7 mouse cellular contexts compared by ENCODE assay signal in the genomic region with DNA sequence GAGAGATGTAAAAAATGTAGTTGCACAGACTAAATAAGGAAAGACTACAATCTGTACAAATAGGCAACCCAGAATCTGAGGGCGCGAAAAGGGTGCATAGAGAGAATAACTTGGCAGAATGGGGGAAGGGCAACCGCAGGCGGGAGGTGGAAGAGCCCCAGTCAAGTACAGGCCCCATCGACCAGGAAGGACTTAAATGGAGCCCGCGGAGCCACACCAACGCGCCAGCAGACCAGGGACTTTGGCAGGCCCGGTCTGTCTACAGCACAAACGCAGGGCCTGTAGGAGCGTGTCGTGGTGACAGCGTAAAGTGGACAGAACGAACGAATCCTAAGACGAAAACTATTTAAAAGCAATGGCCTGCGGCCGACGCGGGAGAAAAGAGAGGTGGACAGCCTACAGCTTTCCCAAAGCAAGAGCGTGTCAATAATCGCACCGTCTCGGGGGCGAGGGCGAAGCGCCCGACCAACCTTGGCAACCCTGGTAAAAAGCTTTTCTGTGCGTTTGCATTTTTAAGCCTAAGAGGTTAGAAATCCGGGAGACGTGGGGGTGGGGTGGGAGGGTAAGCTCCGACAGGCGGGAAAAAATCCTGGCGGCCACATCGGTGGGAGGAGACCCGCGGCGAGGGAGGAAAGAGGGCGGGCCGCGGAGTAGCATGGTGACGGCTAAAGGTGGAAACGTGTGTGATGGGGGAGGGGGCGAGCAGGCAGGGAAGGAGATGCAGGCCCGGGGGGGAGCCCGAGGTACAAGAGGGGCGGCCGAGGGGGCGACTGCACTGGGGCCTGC. TPM values are rescaled to one million over a fixed set of nuclear protein-coding genes. Genes with fewer than 3 reads are reported as not detected.
A peak's percentile ranks its signal among the peaks of the same experiment; 100 is the strongest.
DNase-seq lines count a peak whose midpoint lies in the region; ATAC-seq and TF ChIP-seq lines count a peak whose summit lies in the region.

No protein-coding gene starts in this region.

- no peak for TF ChIP-seq CTCF in intestine, postnatal 0 days (IDR thresholded peaks at IDR 0.05; ENCODE audit: low read depth)
- no peak for TF ChIP-seq CTCF in spleen, adult 2 months (IDR thresholded peaks at IDR 0.05; ENCODE audit: extremely low read depth, insufficient read depth, insufficient read length, insufficient replicate concordance)

- H3K4me2 ChIP-seq in intestine, postnatal 0 days (replicated peaks; ENCODE audit: low read depth), result peak overlapping the region; percentile 72
- peak overlapping the region; percentile 61 for H3K4me2 ChIP-seq in limb, embryonic 11.5 days (ENCODE audit: low read depth, severe bottlenecking)
- H3K4me2 ChIP-seq in midbrain, embryonic 13.5 days (replicated peaks), result peak overlapping the region; percentile 88

- no peak for TF ChIP-seq POLR2A in spleen, adult 2 months (IDR thresholded peaks at IDR 0.05; ENCODE audit: low read depth, low read length)

- DNase-seq in adrenal gland, postnatal 10 days, result peak; percentile 89
- peak; percentile 84 for DNase-seq in embryo, embryonic 9.5 days (ENCODE audit: extremely low spot score)
- DNase-seq in gastrocnemius, postnatal 4 days (ENCODE audit: low spot score in 2 of 2), result peak; percentile 66 to 85
- DNase-seq in limb, embryonic 11.5 days (ENCODE audit: low spot score), result peak; percentile 87
- DNase-seq in spleen, adult 2 months (ENCODE audit: low read depth in 1 of 2, low spot score in 2 of 2), result peak in 1 of 2 experiments; percentile 59

- H3K9me3 ChIP-seq in intestine, postnatal 0 days (ENCODE audit: control insufficient read depth), result no peaks in the 10 kb centered on the region
- no peaks in the 10 kb centered on the region for H3K9me3 ChIP-seq in limb, embryonic 11.5 days (ENCODE audit: control insufficient read depth, low read length)
- H3K9me3 ChIP-seq in midbrain, embryonic 13.5 days, result no peaks in the 10 kb centered on the region

- peak overlapping the region; percentile 98 for H3K9ac ChIP-seq in intestine, postnatal 0 days (ENCODE audit: low read depth, low read length)
- H3K9ac ChIP-seq in limb, embryonic 11.5 days (ENCODE audit: low read length), result peak overlapping the region; percentile 98
- H3K9ac ChIP-seq in midbrain, embryonic 13.5 days (replicated peaks), result peak overlapping the region; percentile 97

- WGBS in intestine, postnatal 0 days, result 1% methylated on average over 45 of the region's 50 CpGs
- under 1% methylated on average over 50 of the region's 50 CpGs for WGBS in limb, embryonic 11.5 days
- under 1% methylated on average over 44 of the region's 50 CpGs for WGBS in midbrain, embryonic 13.5 days
- WGBS in spleen, adult 2 months, result under 1% methylated on average over 49 of the region's 50 CpGs

- H3K4me3 ChIP-seq in intestine, postnatal 0 days (ENCODE audit: low read depth, low read length), result peak overlapping the region; percentile 98
- peak overlapping the region; percentile 98 for H3K4me3 ChIP-seq in limb, embryonic 11.5 days (ENCODE audit: low read depth, low read length)
- H3K4me3 ChIP-seq in midbrain, embryonic 13.5 days (replicated peaks), result peak overlapping the region; percentile 93
- H3K4me3 ChIP-seq in spleen, adult 2 months (ENCODE audit: extremely low read depth, insufficient read depth, insufficient read length), result peak overlapping the region; percentile 89

- no peaks in the 10 kb centered on the region for H3K27me3 ChIP-seq in intestine, postnatal 0 days (replicated peaks; ENCODE audit: control insufficient read depth, insufficient read depth, low read length)
- no peaks in the 10 kb centered on the region for H3K27me3 ChIP-seq in limb, embryonic 11.5 days (ENCODE audit: control insufficient read depth, insufficient read depth, low read length)
- no peaks in the 10 kb centered on the region for H3K27me3 ChIP-seq in midbrain, embryonic 13.5 days
- H3K27me3 ChIP-seq in spleen, adult 2 months (ENCODE audit: control insufficient read depth, insufficient read depth, low read length), result no peaks in the 10 kb centered on the region

- ATAC-seq in intestine, postnatal 0 days, result peak; percentile 51
- peak; percentile 57 for ATAC-seq in limb, embryonic 11.5 days (ENCODE audit: insufficient number of reproducible peaks, low FRiP score, low TSS enrichment, low read depth)
- ATAC-seq in midbrain, embryonic 13.5 days, result peak; percentile 48

- peaks cover 9% of the 10 kb centered on the region for H3K4me1 ChIP-seq in intestine, postnatal 0 days (replicated peaks; ENCODE audit: control insufficient read depth, insufficient read depth, low read length)
- peaks cover 7% of the 10 kb centered on the region for H3K4me1 ChIP-seq in limb, embryonic 11.5 days (ENCODE audit: control insufficient read depth, insufficient read depth, low read length)
- H3K4me1 ChIP-seq in midbrain, embryonic 13.5 days (replicated peaks), result peaks cover 49% of the 10 kb centered on the region
- H3K4me1 ChIP-seq in spleen, adult 2 months (ENCODE audit: control insufficient read depth, insufficient read depth, insufficient read length), result peaks cover 18% of the 10 kb centered on the region

- H3K27ac ChIP-seq in intestine, postnatal 0 days (ENCODE audit: low read depth, low read length), result peak overlapping the region; percentile 99
- peak overlapping the region; percentile 98 for H3K27ac ChIP-seq in limb, embryonic 11.5 days (replicated peaks; ENCODE audit: low read depth, low read length)
- peak overlapping the region; percentile 99 for H3K27ac ChIP-seq in midbrain, embryonic 13.5 days
- peak overlapping the region; percentile 70 for H3K27ac ChIP-seq in spleen, adult 2 months (ENCODE audit: insufficient read depth, low read length)

- 0 out of 2 replicates have a peak, but pooled peaks cover 6% of the 10 kb centered on the region for H3K36me3 ChIP-seq in intestine, postnatal 0 days (ENCODE audit: control insufficient read depth, insufficient read depth)
- H3K36me3 ChIP-seq in limb, embryonic 11.5 days (ENCODE audit: control insufficient read depth, insufficient read depth, low read length), result peaks cover 4% of the 10 kb centered on the region; the same call in 1 of the 2 replicates
- H3K36me3 ChIP-seq in midbrain, embryonic 13.5 days, result no peaks in the 10 kb centered on the region
- no peaks in the 10 kb centered on the region for H3K36me3 ChIP-seq in spleen, adult 2 months (ENCODE audit: control insufficient read depth, insufficient read depth, low read length)

RNA-seq across cellular contexts. Expression of gene Hnrnpd, which starts 1.0 kb away (rescaled TPM):
- total RNA-seq in adrenal gland, postnatal 10 days (2021), result 100 to 1,000 TPM; 170 to 220 TPM
- total RNA-seq in gastrocnemius, postnatal 4 days (2021), result 100 to 1,000 TPM; 214 to 238 TPM
- polyA plus RNA-seq in intestine, postnatal 0 days (2015; fragmentation: Nextera tagmentation; extraction: Ambion mirVana), result 66.5 and 67.1 TPM in 2 replicates
- polyA plus RNA-seq in limb, embryonic 11.5 days (2014; fragmentation: Nextera tagmentation; extraction: Ambion mirVana), result 294 and 310 TPM in 2 replicates
- 135 and 217 TPM in 2 replicates for polyA plus RNA-seq in midbrain, embryonic 13.5 days (2015; fragmentation: Nextera tagmentation; extraction: Ambion mirVana)
- 78.3 and 91.9 TPM in 2 replicates for polyA plus RNA-seq in spleen, adult 2 months (2012; rRNA removed)

RNA-seq across cellular contexts. Expression of gene 4930524J08Rik, which starts 1.2 kb away (rescaled TPM):
- total RNA-seq in adrenal gland, postnatal 10 days (2021), result 1 to 10 TPM; 2.6 to 4.1 TPM
- total RNA-seq in gastrocnemius, postnatal 4 days (2021), result 1 to 10 TPM; 2.6 to 2.8 TPM
- polyA plus RNA-seq in intestine, postnatal 0 days (2015; fragmentation: Nextera tagmentation; extraction: Ambion mirVana), result 1.5 and 2.4 TPM in 2 replicates
- 2.3 and 3.4 TPM in 2 replicates for polyA plus RNA-seq in limb, embryonic 11.5 days (2014; fragmentation: Nextera tagmentation; extraction: Ambion mirVana)
- 3.4 and 4.0 TPM in 2 replicates for polyA plus RNA-seq in midbrain, embryonic 13.5 days (2015; fragmentation: Nextera tagmentation; extraction: Ambion mirVana)
- 2.2 and 2.4 TPM in 2 replicates for polyA plus RNA-seq in spleen, adult 2 months (2012; rRNA removed)
